Mouse (Mus musculus): ENCODE data around the gene Ap1s3.

GRCm38 (mm10) chr1:79654948-79655347 is 16.8 kb downstream of the Ap1s3 start:
- TF ChIP-seq POLR2A (IDR thresholded peaks at IDR 0.05; ENCODE audit: insufficient read length, low read depth) (no peak), USF1 (IDR thresholded peaks at IDR 0.05; ENCODE audit: low read depth) (no peak), MYOG (IDR thresholded peaks at IDR 0.05; ENCODE audit: control insufficient read depth in 1 of 3, insufficient read depth in 1 of 3, insufficient read length in 2 of 3, low read depth in 2 of 3) (no peak), TCF3 (IDR thresholded peaks at IDR 0.05; ENCODE audit: insufficient read length, low read depth) (no peak), TCF12 (IDR thresholded peaks at IDR 0.05; ENCODE audit: insufficient read depth, poor library complexity, severe bottlenecking) (no peak), POLR2AphosphoS2 (IDR thresholded peaks at IDR 0.05; ENCODE audit: insufficient read length, low read depth) (no peak), E2F4 (IDR thresholded peaks at IDR 0.05; ENCODE audit: insufficient read depth) (no peak), MAX (IDR thresholded peaks at IDR 0.05; ENCODE audit: low read depth) (no peak), SRF (IDR thresholded peaks at IDR 0.05; ENCODE audit: control insufficient read depth, insufficient read length, low read depth) (no peak)
